Mouse (Mus musculus) olfactory bulb, adult 2 months (tissue): Measurements from ENCODE around the gene Mcidas.

Source experiments
- CTCF ChIP-seq: fragments of 200-500 bp; IDR thresholded peaks from 2 replicates; pipeline ENCODE4 v1.5.1; 2012; ENCODE audit warnings: low read depth, mild to moderate bottlenecking, low read length, moderate library complexity; ENCODE audit not compliant: insufficient read depth
- POLR2A ChIP-seq: fragments of 200-500 bp; IDR thresholded peaks from 2 replicates; pipeline ENCODE4 v1.6.1; 2012; ENCODE audit warnings: mild to moderate bottlenecking, low read depth, low read length, moderate library complexity; ENCODE audit not compliant: insufficient read depth

DNA sequence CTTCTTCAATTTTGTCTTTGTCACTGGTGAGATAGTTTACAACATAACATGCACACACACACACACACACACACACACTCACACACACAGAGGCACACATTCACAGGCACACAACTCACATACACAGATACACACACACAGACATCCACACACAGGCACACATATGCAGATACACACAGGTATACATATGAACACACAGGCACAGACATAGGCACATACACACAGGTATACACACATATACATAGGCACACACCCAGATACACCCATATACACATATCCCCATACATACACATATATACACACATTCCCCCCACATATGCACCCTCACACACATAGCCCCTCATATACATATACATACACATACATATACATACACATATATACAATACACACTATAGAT, 53.4 kb downstream of the Mcidas start:
- no peak for TF ChIP-seq CTCF
- TF ChIP-seq POLR2A, result no peak
